Mouse (Mus musculus) megakaryocyte, embryonic 14.5 days (primary cell): ENCODE data around the gene Plekhg3.

Experiments used
- FLI1 ChIP-seq: IDR thresholded peaks from 2 replicates; pipeline ENCODE4 v1.6.1; 2012; ENCODE audit warnings: low read length, inconsistent platforms, mixed read lengths
- GATA1 ChIP-seq: IDR thresholded peaks from 3 replicates; pipeline ENCODE4 v1.6.1; 2012; ENCODE audit warnings: mixed read lengths, low read length, inconsistent platforms, borderline replicate concordance

GRCm38 (mm10) chr12:76499276-76499675, 31.4 kb upstream of the Plekhg3 start:
- no peak for TF ChIP-seq GATA1
- TF ChIP-seq FLI1: no peak
